Mouse (Mus musculus) gastrocnemius, adult 18-20 months (tissue): ENCODE data around the gene Dusp8. TPM values are rescaled to one million over a fixed set of nuclear protein-coding genes. Genes with fewer than 3 reads are reported as not detected.

ENCODE experiments used
- DNase-seq: peaks from one replicate; pipeline ENCODE4 v3.0.0; 2021; ENCODE audit warnings: low spot score
- total RNA-seq, 2 experiments: library from RNA; stranded (reverse); gene quantifications; 2 replicates each; pipeline ENCODE4 v1.2.3; 2021

Gene Dusp8
- total RNA-seq, 2 experiments from 2014 or later, result 21.9 to 41.2 TPM

DNA sequence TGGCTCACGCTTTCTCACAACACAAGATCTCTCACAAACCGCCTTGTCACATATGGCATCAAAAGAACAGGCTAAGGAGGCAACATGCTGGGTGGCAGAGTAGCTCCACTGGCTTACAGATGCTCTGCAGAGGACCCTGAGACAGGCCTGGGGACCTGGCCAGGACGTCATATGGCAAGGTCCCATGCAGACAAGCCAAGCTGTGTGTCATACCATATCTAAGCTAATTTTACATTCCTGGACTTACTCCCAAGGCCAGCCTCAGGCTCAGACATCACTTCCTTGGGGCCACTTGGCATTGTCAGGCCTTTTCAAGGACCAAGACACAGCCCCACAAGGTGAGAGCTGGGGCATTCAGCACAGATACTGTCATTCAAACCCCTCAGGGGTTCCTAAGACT, 40.2 kb downstream of the Dusp8 start:
- DNase-seq, result peak; percentile 45

DNA sequence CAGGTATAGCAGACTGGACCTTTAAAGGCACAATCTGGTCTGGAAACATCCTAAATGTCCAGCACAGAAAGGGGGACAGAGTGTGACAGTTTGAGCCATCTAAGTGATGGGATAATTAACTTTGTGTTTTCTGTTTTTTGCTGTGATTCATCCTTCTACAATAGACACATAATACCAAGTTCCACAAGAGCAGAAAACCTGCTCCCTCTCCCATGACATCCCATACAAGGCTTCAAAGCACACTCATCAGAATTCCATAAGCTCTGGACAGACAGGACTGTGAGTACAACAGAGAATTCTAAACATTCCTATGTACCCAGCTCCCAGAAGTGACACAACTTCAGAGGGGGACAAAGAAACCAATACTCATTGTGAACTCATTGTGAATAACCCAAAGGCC, 45.1 kb downstream of the Dusp8 start:
- no peak for DNase-seq

DNA sequence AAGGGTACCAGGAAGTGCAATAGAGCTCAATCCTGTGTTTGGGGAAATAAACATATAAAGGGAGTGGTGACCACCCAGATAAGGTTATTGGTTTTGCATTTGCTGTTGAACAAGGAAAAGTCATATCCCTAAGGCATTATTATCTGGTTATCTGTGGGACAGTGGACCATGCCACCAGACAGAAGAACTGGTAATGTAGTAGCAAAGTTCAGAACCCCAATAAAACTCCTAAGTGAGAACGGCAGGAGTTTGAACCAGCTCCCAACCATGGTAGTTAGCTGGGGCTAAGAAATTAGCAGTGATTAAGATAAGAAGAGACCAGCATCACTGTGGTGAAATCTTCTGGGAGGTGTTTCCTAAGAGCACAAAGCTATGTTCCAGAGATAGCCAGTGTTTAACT, 49.7 kb downstream of the Dusp8 start:
- no peak for DNase-seq

DNA sequence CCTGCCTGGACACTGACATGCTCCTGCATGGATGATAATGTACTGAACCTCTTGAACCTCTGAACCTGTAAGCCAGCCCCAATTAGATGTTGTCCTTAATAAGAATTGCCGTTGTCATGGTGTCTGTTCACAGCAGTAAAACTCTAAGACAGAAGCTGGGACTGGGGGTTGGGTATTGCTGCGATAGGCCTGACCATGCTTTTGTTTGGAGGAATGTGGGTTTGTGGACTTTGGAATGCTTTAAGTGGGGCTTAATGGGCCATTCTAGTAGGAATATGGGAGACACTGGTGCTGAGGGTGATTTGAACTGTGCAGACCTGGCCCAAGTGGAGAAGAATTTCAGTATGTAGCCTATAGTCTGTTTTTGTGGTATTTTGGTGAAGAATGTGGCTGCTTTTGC, 50.3 kb downstream of the Dusp8 start:
- DNase-seq, result no peak

DNA sequence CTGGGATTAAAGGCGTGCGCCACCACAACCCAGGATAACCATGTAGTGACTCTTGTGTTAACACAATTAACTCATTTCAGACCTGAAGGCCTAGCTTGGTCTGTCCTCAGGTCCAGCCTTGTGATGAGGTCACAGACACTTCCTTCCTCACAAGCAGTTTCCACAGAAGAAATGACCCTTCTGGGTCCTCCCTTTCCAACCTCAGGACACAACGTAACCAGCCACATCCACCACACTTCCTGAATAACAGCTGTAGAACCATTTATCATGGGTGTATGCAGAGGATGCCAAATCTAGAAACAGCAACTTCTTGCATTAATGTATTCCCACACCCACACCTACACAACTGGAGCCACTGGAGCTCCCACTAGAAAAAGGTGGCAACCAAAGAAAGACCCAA, 54.9 kb downstream of the Dusp8 start:
- DNase-seq, result no peak

DNA sequence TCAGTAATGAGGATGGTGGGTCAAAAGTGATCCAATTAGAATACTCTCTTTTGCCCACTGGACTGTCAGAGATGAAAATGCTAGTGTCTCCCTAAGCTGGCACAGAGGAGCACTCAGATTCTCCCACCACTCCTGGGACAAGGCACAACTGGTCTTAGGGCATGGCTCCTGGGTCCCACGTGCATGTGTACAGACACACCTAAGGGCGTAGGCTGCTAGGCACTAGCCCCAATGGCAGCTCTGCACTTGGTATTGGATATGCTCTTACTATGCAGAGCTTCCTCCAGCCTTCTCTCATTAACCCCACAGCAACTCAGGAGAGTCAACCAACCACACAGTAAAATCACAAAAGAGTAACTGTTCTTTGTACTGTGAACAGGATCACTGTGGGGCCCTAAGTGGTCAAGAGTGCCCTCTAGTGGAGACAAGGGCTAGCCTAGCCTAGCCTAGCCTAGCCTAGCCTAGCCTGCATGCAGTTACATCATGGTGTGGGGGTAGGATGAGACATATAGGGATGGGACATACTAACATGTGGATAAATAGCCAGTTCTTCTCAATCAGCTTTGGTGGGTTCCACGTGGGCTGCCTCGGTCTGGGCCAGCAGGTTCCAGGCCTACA, 58.0 kb downstream of the Dusp8 start:
- DNase-seq, result peak; percentile 58

DNA sequence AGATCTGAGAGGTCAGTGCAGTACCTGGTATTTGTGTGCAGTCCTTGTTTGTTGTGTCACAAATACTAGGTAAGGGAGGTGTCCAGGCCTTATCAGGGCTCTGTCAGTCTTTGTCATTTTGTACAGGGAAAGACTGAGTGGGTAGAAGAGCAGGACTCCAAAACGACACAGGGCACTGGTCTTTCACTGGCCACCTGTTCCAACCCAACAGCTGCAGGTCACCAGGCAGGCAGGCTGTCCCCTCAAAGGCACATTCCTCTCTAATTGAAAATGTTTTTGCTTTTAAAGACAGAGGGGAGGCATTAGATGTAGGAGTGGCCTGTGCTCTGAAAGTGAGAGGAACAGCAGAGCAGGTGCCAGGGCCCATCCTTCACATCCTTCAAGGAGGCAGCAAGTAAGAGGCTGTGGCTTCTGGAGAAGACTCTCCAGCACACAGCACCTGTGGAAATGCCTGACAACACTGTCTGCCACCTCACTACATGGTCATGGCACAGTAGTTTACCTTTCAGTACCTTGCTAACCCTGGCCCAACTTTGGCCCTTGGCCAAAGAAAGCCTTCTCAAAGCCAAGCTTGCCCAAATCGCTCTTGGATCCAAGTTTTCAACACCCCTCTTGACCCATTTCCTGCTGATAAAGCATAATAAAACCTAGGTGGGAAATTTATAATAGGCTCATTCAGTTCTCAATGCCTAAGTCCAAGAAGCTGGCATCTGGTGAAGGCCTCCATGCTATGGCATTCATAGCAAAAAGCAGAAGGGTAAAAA, 60.4 kb downstream of the Dusp8 start:
- DNase-seq, result no peak

DNA sequence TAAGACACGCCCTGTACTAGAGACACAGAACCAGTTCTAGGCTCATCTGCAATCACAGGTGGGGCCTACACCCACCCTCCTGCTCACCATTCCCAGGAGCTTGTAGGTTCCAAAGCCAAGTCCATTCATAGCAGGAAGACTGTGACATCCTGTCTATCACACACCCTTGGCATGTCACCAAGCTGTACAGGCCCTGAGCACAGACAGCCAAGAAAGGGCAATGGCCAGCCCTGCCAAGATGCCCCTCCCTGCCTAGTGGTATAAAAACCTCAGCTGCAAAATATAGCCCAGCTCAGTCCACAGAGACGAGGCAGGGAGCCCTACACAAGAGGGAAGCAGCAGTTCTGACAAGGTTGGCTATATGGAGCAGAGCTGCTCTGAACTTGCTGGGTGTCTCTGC, 61.4 kb downstream of the Dusp8 start:
- DNase-seq, result peak; percentile 89

DNA sequence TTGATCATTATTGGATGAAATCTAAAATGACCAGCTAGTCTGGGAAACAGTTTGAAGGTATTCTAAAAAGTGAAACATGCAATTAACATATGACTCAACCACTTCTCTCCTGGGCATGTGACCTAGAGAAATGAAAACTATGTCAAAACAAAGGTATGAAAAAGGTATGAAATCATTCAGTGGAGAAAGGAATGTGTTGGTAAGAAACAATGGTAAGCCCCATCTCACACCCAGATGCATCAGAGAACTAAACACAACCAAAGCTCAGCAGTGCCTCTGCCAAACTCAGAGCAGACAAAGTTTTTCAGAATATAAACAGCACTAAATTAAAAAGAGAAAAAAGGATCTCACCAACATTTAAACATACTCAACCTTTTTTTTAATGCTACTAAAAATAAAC, 65.6 kb downstream of the Dusp8 start:
- DNase-seq, result no peak

Other genes starting within 250 kb of the Dusp8 start
- gene Tollip, start 177.3 kb downstream of the Dusp8 start, total RNA-seq, result 10 to 100 TPM; 30.1 to 34.3 TPM
- under 1 TPM; 0.09 to 0.19 TPM for gene Brsk2, start 146.1 kb downstream of the Dusp8 start, total RNA-seq
- gene Mob2, start 34.8 kb downstream of the Dusp8 start, total RNA-seq, result 10 to 100 TPM; 49.6 to 51.8 TPM
- gene Gm45618, start 24.9 kb upstream of the Dusp8 start, total RNA-seq, result not detected
- not detected for gene Gm39115, start 40.2 kb upstream of the Dusp8 start, total RNA-seq
- gene Gm45337, start 48.8 kb upstream of the Dusp8 start, total RNA-seq, result not detected
- not detected for gene Gm29735, start 61.3 kb upstream of the Dusp8 start, total RNA-seq
- not detected for gene Gm4553, start 69.9 kb upstream of the Dusp8 start, total RNA-seq
- not detected for gene Krtap5-2, start 80.2 kb upstream of the Dusp8 start, total RNA-seq
- gene Gm10153, start 94.5 kb upstream of the Dusp8 start, total RNA-seq, result not detected
- not detected for gene Krtap5-3, start 105.5 kb upstream of the Dusp8 start, total RNA-seq
- gene Gm7579, start 116.0 kb upstream of the Dusp8 start, total RNA-seq, result not detected
- not detected for gene Krtap5-5, start 134.1 kb upstream of the Dusp8 start, total RNA-seq
- not detected for gene Gm40460, start 145.2 kb upstream of the Dusp8 start, total RNA-seq
- gene Gm2431, start 162.5 kb upstream of the Dusp8 start, total RNA-seq, result not detected
- gene Gm4559, start 178.5 kb upstream of the Dusp8 start, total RNA-seq, result not detected
- not detected for gene Krtap5-1, start 201.3 kb upstream of the Dusp8 start, total RNA-seq
- gene Krtap5-4, start 207.7 kb upstream of the Dusp8 start, total RNA-seq, result not detected